ENCODE assay signal across 8 mouse cellular contexts in the genomic region with DNA sequence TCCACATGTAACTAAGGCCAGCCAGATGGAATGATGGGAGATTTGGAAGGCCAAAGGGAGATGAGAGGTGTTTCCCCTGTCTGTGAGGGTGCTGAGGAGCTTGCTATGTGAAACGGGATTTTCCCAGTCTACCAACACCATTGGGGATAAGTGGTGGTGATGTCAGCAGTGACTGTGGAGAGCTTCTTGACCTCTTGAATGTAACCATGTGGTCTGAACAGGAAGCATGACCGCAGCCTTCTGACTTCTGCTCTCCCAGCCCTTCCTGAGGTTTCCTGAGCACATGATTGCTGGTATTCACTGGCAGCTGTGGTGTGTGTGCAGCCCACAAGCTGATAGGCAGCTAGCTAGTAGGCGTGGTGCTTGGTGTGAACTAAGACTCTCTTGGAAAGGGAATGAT. TPM values are rescaled to one million over a fixed set of nuclear protein-coding genes. Genes with fewer than 3 reads are reported as not detected.
A peak's percentile ranks its signal among the peaks of the same experiment; 100 is the strongest.
DNase-seq lines count a peak whose midpoint lies in the region; ATAC-seq lines count a peak whose summit lies in the region.

No protein-coding gene starts in this region.

- no peak overlapping the region for H3K4me2 ChIP-seq in embryonic facial prominence, embryonic 15.5 days (replicated peaks)
- H3K4me2 ChIP-seq in hindbrain, embryonic 12.5 days (replicated peaks) = no peak overlapping the region

- 54% methylated on average over 3 of the region's 3 CpGs for WGBS in embryonic facial prominence, embryonic 15.5 days
- WGBS in hindbrain, embryonic 12.5 days = 75% methylated on average over 3 of the region's 3 CpGs

- DNase-seq in embryo, embryonic 10 days (ENCODE audit: low spot score) = peak; percentile 24
- DNase-seq in embryo, embryonic 9.5 days (ENCODE audit: extremely low spot score) = no peak
- DNase-seq in kidney, postnatal 10 days = peak; percentile 54
- DNase-seq in right cerebral cortex, postnatal 36 days (ENCODE audit: low spot score in 2 of 2) = no peak
- no peak for DNase-seq in cerebellum, postnatal 25 days

- no peak overlapping the region for H3K9ac ChIP-seq in embryonic facial prominence, embryonic 15.5 days
- no peak overlapping the region for H3K9ac ChIP-seq in hindbrain, embryonic 12.5 days

- no peak overlapping the region for H3K4me3 ChIP-seq in embryonic facial prominence, embryonic 15.5 days (replicated peaks)
- H3K4me3 ChIP-seq in megakaryocyte, embryonic 14.5 days (replicated peaks) = peak overlapping the region; percentile 84
- no peak overlapping the region for H3K4me3 ChIP-seq in hindbrain, embryonic 12.5 days

- peak; percentile 63 for ATAC-seq in embryonic facial prominence, embryonic 15.5 days (ENCODE audit: insufficient number of reproducible peaks, low FRiP score, low TSS enrichment, low read depth)
- no peak for ATAC-seq in hindbrain, embryonic 12.5 days (ENCODE audit: low FRiP score)

- H3K4me1 ChIP-seq in embryonic facial prominence, embryonic 15.5 days = peaks cover 9% of the 10 kb centered on the region
- H3K4me1 ChIP-seq in megakaryocyte, embryonic 14.5 days = peaks cover 91% of the 10 kb centered on the region
- peaks cover 2% of the 10 kb centered on the region; the same call in 1 of the 2 replicates for H3K4me1 ChIP-seq in hindbrain, embryonic 12.5 days

- no peak overlapping the region for H3K27ac ChIP-seq in embryonic facial prominence, embryonic 15.5 days (replicated peaks)
- no peak overlapping the region for H3K27ac ChIP-seq in hindbrain, embryonic 12.5 days

- no peaks in the 10 kb centered on the region for H3K36me3 ChIP-seq in embryonic facial prominence, embryonic 15.5 days
- H3K36me3 ChIP-seq in megakaryocyte, embryonic 14.5 days (replicated peaks; ENCODE audit: low read length) = no peaks in the 10 kb centered on the region
- H3K36me3 ChIP-seq in hindbrain, embryonic 12.5 days = no peaks in the 10 kb centered on the region

- H3K27me3 ChIP-seq in embryonic facial prominence, embryonic 15.5 days = no peaks in the 10 kb centered on the region
- peaks cover 6% of the 10 kb centered on the region for H3K27me3 ChIP-seq in megakaryocyte, embryonic 14.5 days (replicated peaks)
- H3K27me3 ChIP-seq in hindbrain, embryonic 12.5 days = no peaks in the 10 kb centered on the region

- no peaks in the 10 kb centered on the region for H3K9me3 ChIP-seq in embryonic facial prominence, embryonic 15.5 days (replicated peaks)
- no peaks in the 10 kb centered on the region for H3K9me3 ChIP-seq in megakaryocyte, embryonic 14.5 days
- H3K9me3 ChIP-seq in hindbrain, embryonic 12.5 days (replicated peaks) = no peaks in the 10 kb centered on the region

RNA-seq across cellular contexts. Expression of a gene that starts 58.8 kb away (rescaled TPM):
- 50.7 and 56.1 TPM in 2 replicates for polyA plus RNA-seq in embryonic facial prominence, embryonic 15.5 days (2015; fragmentation: Nextera tagmentation; extraction: Ambion mirVana)
- 11.9 and 34.2 TPM in 2 replicates for polyA plus RNA-seq in megakaryocyte, embryonic 14.5 days (2012; ENCODE audit: insufficient read depth, low replicate concordance)
- 20.0 and 20.5 TPM in 2 replicates for polyA plus RNA-seq in hindbrain, embryonic 12.5 days (2016; fragmentation: Nextera tagmentation; extraction: Ambion mirVana)

Comparison
In these comparisons a context has a peak if more than half of its experiments do, and no peak if none do; other contexts are left out.
1. DNase-seq: peak in embryo, embryonic 10 days (single experiment) and kidney, postnatal 10 days (single experiment); none in embryo, embryonic 9.5 days (single experiment), right cerebral cortex, postnatal 36 days (0 of 2) and cerebellum, postnatal 25 days (0 of 2).